Mouse (Mus musculus): Measurements from ENCODE around the gene Spryd3.

- TF ChIP-seq CTCF (IDR thresholded peaks at IDR 0.05; ENCODE audit: low read depth) (no peak), EP300 (IDR thresholded peaks at IDR 0.05; ENCODE audit: low read depth) (no peak)
These were observed 16.6 kb upstream of the Spryd3 start for GRCm38 (mm10) chr15:102152646-102153045.

Data from heart, postnatal 0 days (tissue).